In the genomic region with DNA sequence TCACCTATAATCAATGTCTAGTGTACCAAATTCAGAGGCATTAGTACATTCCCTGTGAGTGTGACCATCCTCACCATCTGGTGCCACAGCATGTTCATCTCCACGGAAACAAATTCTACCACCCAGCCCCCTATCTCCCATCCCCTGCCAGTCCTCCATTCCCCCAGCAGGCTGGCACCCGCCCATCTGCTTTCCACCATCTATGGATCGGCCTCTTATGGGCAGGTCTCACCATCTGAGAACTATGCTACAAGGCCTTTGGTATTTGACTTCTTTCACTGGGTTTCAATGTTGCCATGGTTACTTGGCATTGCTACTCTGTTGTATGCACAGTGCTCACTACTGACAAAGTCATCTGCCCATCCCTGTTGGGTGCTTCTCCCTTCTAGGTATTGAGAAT, we compare ENCODE assay signal across 17 mouse cellular contexts.
DNase-seq lines count a peak whose midpoint lies in the region; ATAC-seq and TF ChIP-seq lines count a peak whose summit lies in the region.
"Had no signal": no experiment of that assay in that cellular context is flagged by ENCODE, and none has a peak within 500 bp of the region (broad histone marks: within the 10 kb centered on the region; RNA-seq: fewer than 3 reads in every experiment).

No protein-coding gene starts in this region.

- no peak overlapping the region for H3K4me2 ChIP-seq in midbrain, embryonic 13.5 days (replicated peaks)
- H3K4me2 ChIP-seq in liver, postnatal 0 days (ENCODE audit: low read depth, low read length): no peak overlapping the region
- no peak overlapping the region for H3K4me2 ChIP-seq in heart, embryonic 12.5 days
- H3K4me2 ChIP-seq: embryonic facial prominence, embryonic 15.5 days; heart, embryonic 13.5 days; limb, embryonic 13.5 days; lung, embryonic 15.5 days had no signal

- DNase-seq in midbrain, embryonic 10.5 days (ENCODE audit: low spot score): no peak
- peak; percentile 74 for DNase-seq in cerebellum, adult 11-12 months
- peak; percentile 61 to 74 for DNase-seq in cerebellum, postnatal 36 days
- DNase-seq in layer of hippocampus, postnatal 14 days (ENCODE audit: low spot score in 2 of 2): peak; percentile 62 to 83
- DNase-seq in gastrocnemius, postnatal 10 days: no peak
- DNase-seq in liver, postnatal 0 days: no peak
- DNase-seq: adrenal gland, postnatal 10 days; gastrocnemius, adult 2 months; kidney, postnatal 10 days; spleen, adult 18-20 months had no signal

- no peak overlapping the region for H3K9ac ChIP-seq in midbrain, embryonic 13.5 days (replicated peaks)
- no peak overlapping the region for H3K9ac ChIP-seq in liver, postnatal 0 days (replicated peaks)
- H3K9ac ChIP-seq in heart, embryonic 12.5 days: no peak overlapping the region
- H3K9ac ChIP-seq: embryonic facial prominence, embryonic 15.5 days; heart, embryonic 13.5 days; limb, embryonic 13.5 days; lung, embryonic 15.5 days had no signal

- no peak overlapping the region for H3K27ac ChIP-seq in midbrain, embryonic 13.5 days
- H3K27ac ChIP-seq in midbrain, embryonic 10.5 days (replicated peaks): no peak overlapping the region
- H3K27ac ChIP-seq in liver, postnatal 0 days (ENCODE audit: low read depth): no peak overlapping the region
- H3K27ac ChIP-seq in heart, embryonic 12.5 days (ENCODE audit: poor library complexity, severe bottlenecking): no peak overlapping the region
- H3K27ac ChIP-seq: embryonic facial prominence, embryonic 15.5 days; gastrocnemius, adult 2 months; heart, embryonic 13.5 days; limb, embryonic 13.5 days; lung, embryonic 15.5 days had no signal

- H3K4me3 ChIP-seq in midbrain, embryonic 13.5 days (replicated peaks): no peak overlapping the region
- no peak overlapping the region for H3K4me3 ChIP-seq in midbrain, embryonic 10.5 days
- no peak overlapping the region for H3K4me3 ChIP-seq in liver, postnatal 0 days (ENCODE audit: low read depth, low read length)
- no peak overlapping the region for H3K4me3 ChIP-seq in heart, embryonic 12.5 days
- H3K4me3 ChIP-seq: embryonic facial prominence, embryonic 15.5 days; gastrocnemius, adult 2 months; heart, embryonic 13.5 days; limb, embryonic 13.5 days; lung, embryonic 15.5 days had no signal

- H3K27me3 ChIP-seq in midbrain, embryonic 13.5 days: no peaks in the 10 kb centered on the region
- H3K27me3 ChIP-seq in midbrain, embryonic 10.5 days (ENCODE audit: low read depth, poor library complexity, severe bottlenecking): no peaks in the 10 kb centered on the region
- H3K27me3 ChIP-seq in liver, postnatal 0 days (ENCODE audit: insufficient read depth, low read length): no peaks in the 10 kb centered on the region
- no peaks in the 10 kb centered on the region for H3K27me3 ChIP-seq in heart, embryonic 12.5 days (replicated peaks)
- H3K27me3 ChIP-seq: embryonic facial prominence, embryonic 15.5 days; heart, embryonic 13.5 days; limb, embryonic 13.5 days; lung, embryonic 15.5 days had no signal

- no peak for TF ChIP-seq EP300 in liver, postnatal 0 days (IDR thresholded peaks at IDR 0.05; ENCODE audit: low read depth)

- ATAC-seq in midbrain, embryonic 13.5 days: peak; percentile 50; the same call in 1 of the 2 replicates
- ATAC-seq in liver, postnatal 0 days: no peak
- ATAC-seq in heart, embryonic 12.5 days (ENCODE audit: insufficient number of reproducible peaks, low FRiP score): no peak
- ATAC-seq: Patski had no signal

- H3K4me1 ChIP-seq in midbrain, embryonic 13.5 days (replicated peaks): no peaks in the 10 kb centered on the region
- no peaks in the 10 kb centered on the region for H3K4me1 ChIP-seq in midbrain, embryonic 10.5 days
- no peaks in the 10 kb centered on the region for H3K4me1 ChIP-seq in liver, postnatal 0 days (ENCODE audit: insufficient read depth)
- H3K4me1 ChIP-seq in heart, embryonic 12.5 days (replicated peaks): no peaks in the 10 kb centered on the region
- H3K4me1 ChIP-seq: embryonic facial prominence, embryonic 15.5 days; limb, embryonic 13.5 days; lung, embryonic 15.5 days had no signal

- TF ChIP-seq CTCF in liver, postnatal 0 days (IDR thresholded peaks at IDR 0.05; ENCODE audit: low read depth): no peak

- 0 out of 2 replicates have a peak, but pooled peaks cover 3% of the 10 kb centered on the region for H3K36me3 ChIP-seq in midbrain, embryonic 13.5 days
- H3K36me3 ChIP-seq in midbrain, embryonic 10.5 days: no peaks in the 10 kb centered on the region
- no peaks in the 10 kb centered on the region for H3K36me3 ChIP-seq in liver, postnatal 0 days (replicated peaks; ENCODE audit: insufficient read depth, low read length)
- H3K36me3 ChIP-seq in heart, embryonic 12.5 days: no peaks in the 10 kb centered on the region
- H3K36me3 ChIP-seq: embryonic facial prominence, embryonic 15.5 days; heart, embryonic 13.5 days; limb, embryonic 13.5 days; lung, embryonic 15.5 days had no signal

- no peaks in the 10 kb centered on the region for H3K9me3 ChIP-seq in midbrain, embryonic 13.5 days
- H3K9me3 ChIP-seq in midbrain, embryonic 10.5 days (replicated peaks): no peaks in the 10 kb centered on the region
- no peaks in the 10 kb centered on the region for H3K9me3 ChIP-seq in liver, postnatal 0 days (ENCODE audit: low read length)
- H3K9me3 ChIP-seq in heart, embryonic 12.5 days (replicated peaks): no peaks in the 10 kb centered on the region
- H3K9me3 ChIP-seq: embryonic facial prominence, embryonic 15.5 days; heart, embryonic 13.5 days; limb, embryonic 13.5 days; lung, embryonic 15.5 days had no signal

- WGBS in midbrain, embryonic 13.5 days: 81% methylated on average over 3 of the region's 3 CpGs
- 88% methylated on average over 3 of the region's 3 CpGs for WGBS in midbrain, embryonic 10.5 days
- WGBS in liver, postnatal 0 days (ENCODE audit: insufficient replicate concordance): 85% methylated on average over 3 of the region's 3 CpGs
- 79% methylated on average over 3 of the region's 3 CpGs for WGBS in heart, embryonic 12.5 days

Comparison
In these comparisons a context has a peak if more than half of its experiments do, and no peak if none do; other contexts are left out.
1. DNase-seq: peak in cerebellum, adult 11-12 months (single experiment), cerebellum, postnatal 36 days (2 of 2) and layer of hippocampus, postnatal 14 days (2 of 2); none in midbrain, embryonic 10.5 days (single experiment), gastrocnemius, postnatal 10 days (single experiment) and liver, postnatal 0 days (single experiment).